Mouse (Mus musculus) regulatory T cell (primary cell): ENCODE measurements around the gene Bco2.

Experiments
- in situ Hi-C: fragments of 300-600 bp; cut with MboI, MseI; formaldehyde crosslinking; loops from one replicate; pipeline ENCODE4 v1.15.1; 2025; ENCODE audit warnings: high pct_unique_total_duplicates

The Bco2 gene

GRCm38 (mm10) chr9:50555094-50555446, at the start of gene Bco2:
Gene Bco2, minus strand, starts transcription at chr9:50555181.
- in situ Hi-C loops: no loop called here

DNA sequence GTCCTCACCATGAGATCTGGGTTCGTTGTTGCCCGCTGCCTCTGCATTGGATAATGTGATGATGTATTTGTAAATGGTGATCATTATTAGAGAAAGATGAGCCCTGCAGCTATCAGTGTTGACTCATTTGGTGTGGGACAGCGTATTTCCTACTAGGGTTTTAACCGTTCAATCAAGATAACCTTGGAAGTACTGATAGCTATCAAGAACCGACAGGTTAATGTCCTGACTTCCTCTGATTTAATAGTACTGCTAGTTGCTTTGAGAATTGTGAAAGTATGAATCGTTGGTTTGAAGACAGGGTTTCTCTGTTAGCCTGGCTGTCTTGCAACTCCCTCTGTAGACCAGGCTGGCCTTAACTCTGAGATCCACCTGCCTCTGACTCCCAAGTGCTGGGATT, 49.4 kb upstream of the Bco2 start:
- in situ Hi-C loops: no loop called here

DNA sequence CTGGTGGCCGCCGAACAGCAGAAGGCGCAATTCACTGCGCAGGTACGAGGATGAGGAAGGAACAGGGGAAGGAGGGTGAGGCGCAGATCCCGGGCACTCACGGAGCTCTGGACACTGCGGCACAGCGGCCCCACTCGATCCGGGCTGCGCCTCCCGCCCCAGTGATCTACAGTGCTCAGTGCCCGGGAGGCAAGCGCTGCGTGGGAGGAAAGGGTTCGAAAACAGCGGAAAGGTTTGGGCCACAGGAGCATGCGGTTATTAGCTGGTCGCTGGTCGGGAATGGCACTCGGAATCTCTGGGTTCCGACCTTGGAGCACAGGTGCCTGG, 49.0 kb upstream of the Bco2 start:
- in situ Hi-C loops: no loop called here

DNA sequence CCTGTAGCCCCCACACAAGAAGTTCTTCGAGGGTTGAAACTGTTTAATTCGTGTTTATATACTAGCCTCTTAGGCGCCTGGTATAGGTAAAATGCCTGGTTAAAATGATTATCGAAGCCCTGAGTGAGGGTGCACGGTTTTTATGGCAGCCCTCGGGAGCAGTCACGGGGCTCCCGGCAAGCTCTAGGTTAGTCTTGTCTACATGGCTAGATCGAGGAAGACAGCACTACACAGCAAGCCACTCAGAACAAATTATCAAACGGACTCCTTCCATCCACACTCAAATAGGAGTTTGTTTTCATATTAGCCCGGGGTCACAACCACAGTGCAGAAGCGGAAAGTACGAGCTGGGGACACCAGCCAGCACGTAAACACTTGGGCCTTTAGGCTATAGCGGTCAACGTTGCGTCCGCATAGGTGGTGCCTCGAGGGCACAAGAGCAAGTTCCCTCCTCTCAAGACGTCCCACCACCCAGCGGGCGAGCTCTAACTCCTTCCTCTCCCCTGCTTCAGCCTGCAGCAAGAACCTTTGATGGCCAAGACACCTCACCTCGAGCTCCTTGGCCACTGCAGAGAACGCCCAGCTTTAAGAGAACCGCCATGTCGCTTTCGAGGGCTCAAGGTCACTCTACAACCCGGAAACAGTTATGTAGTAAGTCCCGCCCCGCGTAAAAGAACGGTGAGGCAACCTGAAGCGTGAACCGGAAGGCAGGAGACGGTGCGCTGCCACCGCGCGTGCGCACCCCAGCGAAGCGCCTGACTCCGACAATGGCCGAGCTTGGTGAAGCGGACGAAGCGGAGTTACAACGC, 48.4 kb upstream of the Bco2 start, which contains the start of the genes Sdhd and Timm8b:
Sdhd (minus strand) TSS at position 624 of the 809 bp plus-strand sequence.
Timm8b (plus strand) TSS at position 722 of the 809 bp plus-strand sequence.
- in situ Hi-C loops: no loop called here

- in situ Hi-C loops: no loop called here
These were observed 47.3 kb upstream of the Bco2 start for GRCm38 (mm10) chr9:50602055-50602845.

GRCm38 (mm10) chr9:50601536-50601935, 46.6 kb upstream of the Bco2 start:
- in situ Hi-C loops: no loop called here

- in situ Hi-C loops: no loop called here
These were observed 42.0 kb upstream of the Bco2 start for GRCm38 (mm10) chr9:50596973-50597372.

DNA sequence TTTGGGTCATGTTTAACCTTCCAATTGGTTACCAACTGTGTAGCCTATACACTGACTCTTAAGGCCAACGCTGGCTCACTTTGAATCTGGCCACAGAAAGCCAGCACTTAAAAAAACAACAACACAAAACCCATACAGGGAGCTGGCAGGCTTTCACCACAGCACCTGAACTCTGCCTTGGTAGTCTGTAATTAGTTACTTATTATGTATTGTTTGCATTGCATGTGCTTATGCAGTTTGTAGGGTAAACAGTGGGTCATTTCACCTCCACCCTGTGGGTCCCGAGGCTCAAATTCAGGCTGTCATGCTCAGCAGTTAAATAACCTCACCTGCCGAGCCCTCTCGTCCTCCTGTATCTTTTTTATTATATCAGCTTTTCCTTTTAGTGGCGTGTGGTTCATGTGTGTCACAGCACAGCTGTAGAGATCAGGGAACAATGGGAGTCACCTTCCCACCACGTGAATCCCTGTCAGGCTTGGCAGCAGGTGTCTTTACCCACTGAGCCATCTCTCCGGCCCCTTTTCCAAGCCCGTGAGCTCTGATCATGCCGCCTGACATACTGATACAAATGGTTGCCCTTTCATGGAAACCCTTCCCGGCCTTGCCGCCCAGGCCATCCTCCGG, 39.9 kb upstream of the Bco2 start:
- in situ Hi-C loops: loop anchor here (5.0 kb wide), 1 partner anchor 128 kb away; no protein-coding TSS in a partner anchor

DNA sequence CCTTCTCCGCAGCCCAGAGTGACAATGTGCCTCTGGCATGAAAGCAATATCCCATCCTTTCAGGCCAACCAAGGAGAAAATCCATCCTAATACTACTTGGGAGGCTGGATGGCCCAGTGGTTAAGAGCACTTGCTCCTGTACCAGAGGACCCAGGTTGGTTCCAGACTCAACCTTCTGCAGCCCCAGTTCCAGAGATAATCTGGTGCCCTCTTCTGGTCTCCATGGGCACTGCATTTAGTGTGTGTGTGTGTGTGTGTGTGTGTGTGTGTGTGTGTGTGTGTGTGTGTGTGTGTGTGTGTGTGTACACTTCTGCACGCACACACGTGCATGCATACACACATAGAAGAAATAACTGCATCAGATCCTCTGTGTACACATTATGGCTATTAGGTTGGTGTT, 38.6 kb upstream of the Bco2 start:
- in situ Hi-C loops: loop anchor here (5.0 kb wide), 1 partner anchor 126 kb away; no protein-coding TSS in a partner anchor

GRCm38 (mm10) chr9:50592955-50593354, 38.0 kb upstream of the Bco2 start:
- in situ Hi-C loops: loop anchor here (5.0 kb wide), 1 partner anchor 126 kb away; no protein-coding TSS in a partner anchor

GRCm38 (mm10) chr9:50590856-50591518, 36.0 kb upstream of the Bco2 start:
- in situ Hi-C loops: loop anchor here (5.0 kb wide), 1 partner anchor 124 kb away; no protein-coding TSS in a partner anchor

DNA sequence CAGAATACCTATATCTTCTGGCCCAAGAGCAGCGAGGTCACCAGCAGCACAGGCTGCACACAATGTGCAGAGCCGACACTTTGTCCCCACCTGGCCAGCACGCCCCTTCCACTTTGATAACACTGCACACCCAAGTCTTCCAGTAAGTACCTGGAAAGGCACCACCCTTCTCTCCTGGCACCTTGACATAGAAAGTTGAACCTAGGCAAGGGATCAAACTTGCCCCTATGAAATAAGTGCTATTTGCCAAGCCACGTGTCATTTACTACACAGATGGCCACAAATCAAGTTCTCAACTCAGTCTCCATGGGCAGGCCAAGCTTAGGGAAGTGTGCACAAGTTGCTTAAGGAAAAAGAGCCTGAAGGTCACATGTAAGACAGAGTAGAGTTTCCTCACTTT, 32.0 kb upstream of the Bco2 start:
- in situ Hi-C loops: loop anchor here (5.0 kb wide), 1 partner anchor 40 kb away; no protein-coding TSS in a partner anchor

DNA sequence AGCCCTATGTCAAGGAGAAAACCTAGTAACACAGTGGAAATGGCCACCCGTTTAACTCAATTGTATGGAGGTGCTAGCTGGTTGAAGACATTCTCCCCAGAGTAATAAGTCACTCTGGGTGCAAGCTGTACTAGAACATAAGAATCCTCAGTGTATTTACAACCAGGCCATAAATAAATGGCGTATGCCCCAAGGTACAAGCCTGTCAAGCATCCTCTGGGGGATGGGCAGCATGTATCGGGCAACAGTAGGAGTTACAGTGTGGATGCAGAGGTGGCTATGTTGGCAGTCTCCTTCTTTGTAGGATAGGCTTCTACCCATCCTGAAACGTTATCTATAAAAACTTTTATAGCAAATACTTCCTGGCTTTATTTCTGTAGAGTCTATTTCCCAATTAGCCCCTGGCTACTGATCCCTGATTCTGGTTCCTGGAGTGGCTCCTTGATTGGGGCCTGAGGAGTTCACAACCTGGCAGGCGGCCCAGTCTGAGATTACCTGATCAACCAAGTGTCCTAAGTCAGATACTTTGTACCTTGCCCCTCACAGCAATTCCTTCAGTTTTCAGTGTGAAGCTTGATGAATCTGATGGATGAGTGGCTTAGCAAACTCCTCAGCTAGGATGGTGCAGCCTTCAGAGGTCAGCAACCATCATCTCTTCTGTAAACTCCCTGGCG, 30.3 kb upstream of the Bco2 start:
- in situ Hi-C loops: loop anchor here (5.0 kb wide), 1 partner anchor 38 kb away; no protein-coding TSS in a partner anchor

- in situ Hi-C loops: no loop called here
These were observed 25.4 kb upstream of the Bco2 start for GRCm38 (mm10) chr9:50580370-50580769.

DNA sequence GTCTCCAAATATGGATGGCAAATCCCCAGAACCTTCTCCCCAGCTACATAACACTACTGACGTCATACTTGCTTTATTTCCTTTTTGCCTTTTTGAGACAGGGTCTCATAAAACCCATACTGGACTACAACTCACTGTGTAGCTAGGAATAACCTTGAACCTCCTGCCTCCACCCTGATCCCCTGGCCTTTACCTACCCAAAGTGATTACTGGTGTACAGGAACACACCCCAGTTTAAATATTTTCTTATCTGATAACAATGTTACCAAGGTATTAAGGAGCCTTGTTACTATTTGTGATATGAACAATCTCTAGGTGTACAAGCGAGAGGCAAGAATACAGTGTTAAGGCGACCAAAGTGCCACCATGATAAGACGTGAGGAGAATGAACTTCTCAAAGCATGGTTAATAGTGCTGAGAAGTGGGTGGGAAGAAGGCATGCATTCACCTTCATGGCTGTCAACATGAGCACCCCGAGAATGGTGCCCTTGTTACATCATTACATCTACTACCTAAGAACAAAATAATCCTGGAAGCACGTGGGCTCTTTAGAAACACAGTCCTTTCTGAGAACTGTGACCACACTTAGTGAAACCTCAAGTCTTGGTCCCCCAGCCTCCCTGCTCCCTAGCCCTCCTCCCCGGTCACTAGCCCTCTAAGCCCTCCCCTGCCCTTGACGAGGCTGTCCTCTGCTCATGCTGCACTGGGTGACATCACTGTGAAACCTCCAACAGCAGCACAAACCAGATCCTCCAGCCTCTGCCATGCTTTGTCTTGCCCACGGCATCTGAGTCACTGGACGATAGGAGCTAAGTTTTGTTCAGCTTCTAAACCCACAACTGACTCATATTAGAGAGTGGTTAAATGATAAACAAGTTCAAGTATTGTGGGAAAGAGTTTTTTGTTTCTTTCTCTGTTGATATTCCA, 14.9 kb upstream of the Bco2 start:
- in situ Hi-C loops: no loop called here

GRCm38 (mm10) chr9:50567881-50568280, 12.9 kb upstream of the Bco2 start:
- in situ Hi-C loops: no loop called here

DNA sequence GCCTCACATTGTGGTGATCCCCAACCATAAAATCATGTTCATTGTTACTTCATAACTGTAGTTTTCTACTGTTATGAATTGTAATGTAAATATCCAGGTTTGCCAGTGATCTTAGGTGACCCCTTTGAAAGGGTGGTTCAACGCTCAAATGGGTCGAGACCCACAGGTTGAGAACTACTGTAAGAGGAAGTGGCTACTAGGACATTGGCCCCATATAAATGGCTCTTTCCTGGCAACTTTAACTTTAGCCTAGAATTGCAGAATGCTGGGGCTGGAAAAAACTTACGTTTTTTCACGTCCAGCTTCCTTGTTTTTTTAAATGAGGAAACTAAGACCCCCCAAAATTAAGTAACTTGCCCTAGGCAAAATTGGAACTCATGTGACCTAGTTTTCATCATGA, 12.4 kb upstream of the Bco2 start:
- in situ Hi-C loops: no loop called here

GRCm38 (mm10) chr9:50565940-50566339, 11.0 kb upstream of the Bco2 start:
- in situ Hi-C loops: no loop called here

- in situ Hi-C loops: no loop called here
These were observed 10.2 kb upstream of the Bco2 start for GRCm38 (mm10) chr9:50565173-50565572.

- in situ Hi-C loops: no loop called here
These were observed 7.0 kb upstream of the Bco2 start for GRCm38 (mm10) chr9:50561918-50562360.
